In the genomic region with DNA sequence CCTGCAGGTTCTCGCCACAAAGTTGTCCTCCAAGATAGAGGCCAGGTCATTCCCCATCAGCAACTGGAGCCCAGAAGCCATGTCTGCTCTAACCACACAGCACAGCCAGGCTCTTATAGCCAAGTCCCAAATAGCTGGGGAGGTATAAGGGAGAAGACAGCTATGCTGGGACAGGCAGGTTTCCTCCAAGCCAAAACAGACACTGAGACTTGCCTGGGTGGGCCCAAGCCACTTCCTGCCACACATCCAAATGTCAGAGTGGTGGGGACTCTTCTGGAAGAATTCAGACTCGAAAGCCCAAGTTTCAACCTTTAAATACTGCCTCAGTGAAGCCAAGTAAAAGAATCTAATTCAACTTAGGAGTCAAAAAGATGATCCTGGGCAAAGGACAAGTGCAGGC, we compare ENCODE assay signal across 17 mouse cellular contexts. TPM values are rescaled to one million over a fixed set of nuclear protein-coding genes. Genes with fewer than 3 reads are reported as not detected.
DNase-seq lines count a peak whose midpoint lies in the region; ATAC-seq and TF ChIP-seq lines count a peak whose summit lies in the region.
"Had no signal": no experiment of that assay in that cellular context is flagged by ENCODE, and none has a peak within 500 bp of the region (broad histone marks: within the 10 kb centered on the region; RNA-seq: fewer than 3 reads in every experiment).

No protein-coding gene starts in this region.

- ATAC-seq in kidney, embryonic 16.5 days (ENCODE audit: low FRiP score, low TSS enrichment), result no peak
- ATAC-seq: hindbrain, postnatal 0 days had no signal

- H3K36me3 ChIP-seq in kidney, embryonic 16.5 days (ENCODE audit: insufficient read depth, low read length), result peaks cover 4% of the 10 kb centered on the region; the same call in 1 of the 2 replicates
- peaks cover 48% of the 10 kb centered on the region for H3K36me3 ChIP-seq in embryonic facial prominence, embryonic 10.5 days (replicated peaks)

- DNase-seq in gastrocnemius, adult 2 months, result no peak
- no peak for DNase-seq in gastrocnemius, postnatal 14 days
- no peak for DNase-seq in kidney, adult 11 months
- DNase-seq in embryonic facial prominence, embryonic 10.5 days (ENCODE audit: low spot score), result no peak
- peak; percentile 53 for DNase-seq in thymus, postnatal 14 days
- DNase-seq in cerebellum, postnatal 10 days, result no peak
- DNase-seq in adrenal gland, adult 18-20 months (ENCODE audit: low spot score in 2 of 2), result no peak
- DNase-seq: adrenal gland, postnatal 25 days; cerebellum, adult 11-12 months; gastrocnemius, postnatal 10 days; lung, postnatal 4 days had no signal

- peaks cover 38% of the 10 kb centered on the region for H3K4me1 ChIP-seq in kidney, embryonic 16.5 days (ENCODE audit: insufficient read depth, low read length)
- peaks cover 59% of the 10 kb centered on the region for H3K4me1 ChIP-seq in embryonic facial prominence, embryonic 10.5 days

- no peak overlapping the region for H3K4me3 ChIP-seq in gastrocnemius, adult 2 months
- no peak overlapping the region for H3K4me3 ChIP-seq in kidney, embryonic 16.5 days (ENCODE audit: low read length)
- H3K4me3 ChIP-seq in embryonic facial prominence, embryonic 10.5 days, result no peak overlapping the region
- H3K4me3 ChIP-seq: forebrain, embryonic 12.5 days; layer of hippocampus, adult 2 months; limb, embryonic 13.5 days had no signal

- no peak overlapping the region for H3K4me2 ChIP-seq in kidney, embryonic 16.5 days (replicated peaks; ENCODE audit: low read depth, low read length)
- H3K4me2 ChIP-seq: forebrain, embryonic 12.5 days; limb, embryonic 13.5 days had no signal

- no peak overlapping the region for H3K9ac ChIP-seq in kidney, embryonic 16.5 days (replicated peaks; ENCODE audit: low read length)
- H3K9ac ChIP-seq: forebrain, embryonic 12.5 days; limb, embryonic 13.5 days had no signal

- intact Hi-C loops in gastrocnemius, adult 2 months (cut with DNase I), result no loop called here
- intact Hi-C loops in gastrocnemius, postnatal 14 days (cut with DNase I; ENCODE audit: low total_unique reads), result no loop called here

- no peaks in the 10 kb centered on the region for H3K27me3 ChIP-seq in kidney, embryonic 16.5 days (ENCODE audit: insufficient read depth, low read length)
- no peaks in the 10 kb centered on the region for H3K27me3 ChIP-seq in embryonic facial prominence, embryonic 10.5 days (replicated peaks; ENCODE audit: low read depth, poor library complexity, severe bottlenecking)
- H3K27me3 ChIP-seq: forebrain, embryonic 12.5 days; limb, embryonic 13.5 days had no signal

- H3K9me3 ChIP-seq in kidney, embryonic 16.5 days (ENCODE audit: low read length), result no peaks in the 10 kb centered on the region
- no peaks in the 10 kb centered on the region for H3K9me3 ChIP-seq in embryonic facial prominence, embryonic 10.5 days
- H3K9me3 ChIP-seq: forebrain, embryonic 12.5 days; limb, embryonic 13.5 days had no signal

- 91% methylated on average over 2 of the region's 2 CpGs for WGBS in kidney, embryonic 16.5 days
- 87% methylated on average over 2 of the region's 2 CpGs for WGBS in embryonic facial prominence, embryonic 10.5 days

- no peak for TF ChIP-seq CTCF in gastrocnemius, adult 2 months (IDR thresholded peaks at IDR 0.05)

- H3K27ac ChIP-seq in gastrocnemius, adult 2 months, result peak overlapping the region; percentile 65
- H3K27ac ChIP-seq in kidney, embryonic 16.5 days (ENCODE audit: low read length), result peak overlapping the region; percentile 52
- H3K27ac ChIP-seq in embryonic facial prominence, embryonic 10.5 days (replicated peaks), result 0 out of 2 replicates have a peak overlapping the region, but pooled peaks have one; percentile 59
- H3K27ac ChIP-seq: forebrain, embryonic 12.5 days; hindbrain, postnatal 0 days; layer of hippocampus, adult 2 months; limb, embryonic 13.5 days had no signal

RNA-seq across cellular contexts. Expression of gene Yjefn3, which starts 37.9 kb away (rescaled TPM):
- 10 to 100 TPM in 1 of 2 experiments, 1 to 10 TPM in 1; 9.5 to 14.5 TPM for total RNA-seq in gastrocnemius, adult 2 months (2021)
- total RNA-seq in gastrocnemius, postnatal 14 days (2021), result 10 to 100 TPM in 1 of 2 experiments, 1 to 10 TPM in 1; 7.8 to 10.2 TPM
- 3.1 and 5.0 TPM in 2 replicates for polyA plus RNA-seq in kidney, embryonic 16.5 days (2015; fragmentation: Nextera tagmentation; extraction: Ambion mirVana)
- 4.2 and 4.3 TPM in 2 replicates for polyA plus RNA-seq in embryonic facial prominence, embryonic 10.5 days (2016; fragmentation: Nextera tagmentation; extraction: Ambion mirVana)
- 1 to 10 TPM; 2.2 to 3.1 TPM for total RNA-seq in adrenal gland, adult 18-20 months (2021)
- total RNA-seq: monocyte, adult 5-6 weeks had no signal

RNA-seq across cellular contexts. Expression of gene Ndufa13, which starts 38.0 kb away (rescaled TPM):
- total RNA-seq in gastrocnemius, adult 2 months (2021), result 100 to 1,000 TPM; 312 to 399 TPM
- 100 to 1,000 TPM; 265 to 294 TPM for total RNA-seq in gastrocnemius, postnatal 14 days (2021)
- 197 and 199 TPM in 2 replicates for polyA plus RNA-seq in kidney, embryonic 16.5 days (2015; fragmentation: Nextera tagmentation; extraction: Ambion mirVana)
- polyA plus RNA-seq in embryonic facial prominence, embryonic 10.5 days (2016; fragmentation: Nextera tagmentation; extraction: Ambion mirVana), result 159 and 164 TPM in 2 replicates
- total RNA-seq in adrenal gland, adult 18-20 months (2021), result 100 to 1,000 TPM; 176 to 210 TPM

RNA-seq across cellular contexts. Expression of gene Tssk6, which starts 38.4 kb away (rescaled TPM):
- not detected for total RNA-seq in gastrocnemius, adult 2 months (2021)
- total RNA-seq in gastrocnemius, postnatal 14 days (2021), result under 1 TPM in 1 of 2 experiments, not detected in 1; 0.31 TPM
- polyA plus RNA-seq in kidney, embryonic 16.5 days (2015; fragmentation: Nextera tagmentation; extraction: Ambion mirVana), result 3.8 and 3.9 TPM in 2 replicates
- polyA plus RNA-seq in embryonic facial prominence, embryonic 10.5 days (2016; fragmentation: Nextera tagmentation; extraction: Ambion mirVana), result 4.4 and 4.8 TPM in 2 replicates
- under 1 TPM; 0.51 to 0.60 TPM for total RNA-seq in adrenal gland, adult 18-20 months (2021)

RNA-seq across cellular contexts. Expression of gene Cilp2, which starts 52.9 kb away (rescaled TPM):
- total RNA-seq in gastrocnemius, adult 2 months (2021), result 10 to 100 TPM in 1 of 2 experiments, 1 to 10 TPM in 1; 3.5 to 18.9 TPM
- total RNA-seq in gastrocnemius, postnatal 14 days (2021), result 10 to 100 TPM; 26.6 to 27.8 TPM
- polyA plus RNA-seq in kidney, embryonic 16.5 days (2015; fragmentation: Nextera tagmentation; extraction: Ambion mirVana), result 0.94 and 0.99 TPM in 2 replicates
- 0.39 and 0.54 TPM in 2 replicates for polyA plus RNA-seq in embryonic facial prominence, embryonic 10.5 days (2016; fragmentation: Nextera tagmentation; extraction: Ambion mirVana)
- total RNA-seq in adrenal gland, adult 18-20 months (2021), result under 1 TPM; 0.06 to 0.10 TPM
- total RNA-seq: adrenal gland, postnatal 25 days; monocyte, adult 5-6 weeks had no signal

RNA-seq across cellular contexts. Expression of gene Gatad2a, which starts 55.8 kb away (rescaled TPM):
- total RNA-seq in gastrocnemius, adult 2 months (2021), result 10 to 100 TPM; 26.5 to 32.6 TPM
- 10 to 100 TPM; 31.0 to 35.1 TPM for total RNA-seq in gastrocnemius, postnatal 14 days (2021)
- polyA plus RNA-seq in kidney, embryonic 16.5 days (2015; fragmentation: Nextera tagmentation; extraction: Ambion mirVana), result 40.6 and 43.3 TPM in 2 replicates
- polyA plus RNA-seq in embryonic facial prominence, embryonic 10.5 days (2016; fragmentation: Nextera tagmentation; extraction: Ambion mirVana), result 57.3 and 59.9 TPM in 2 replicates
- 100 to 1,000 TPM; 102 to 111 TPM for total RNA-seq in adrenal gland, adult 18-20 months (2021)
